In genomic region chr9:41229225-41229582, GRCm38 (mm10) we compare ENCODE assay signal across 8 mouse cellular contexts.
DNase-seq lines count a peak whose midpoint lies in the region; ATAC-seq and TF ChIP-seq lines count a peak whose summit lies in the region.

No protein-coding gene starts in this region.

- H3K36me3 ChIP-seq in heart, embryonic 12.5 days: no peaks in the 10 kb centered on the region
- H3K36me3 ChIP-seq in C2C12 (ENCODE audit: control insufficient read depth, insufficient read depth): no peaks in the 10 kb centered on the region
- H3K36me3 ChIP-seq in forebrain, embryonic 14.5 days (ENCODE audit: control insufficient read depth, insufficient read depth, low read length): no peaks in the 10 kb centered on the region
- H3K36me3 ChIP-seq in liver, embryonic 13.5 days: no peaks in the 10 kb centered on the region

- ATAC-seq in heart, embryonic 12.5 days (ENCODE audit: insufficient number of reproducible peaks, low FRiP score): no peak
- ATAC-seq in forebrain, embryonic 14.5 days: no peak
- ATAC-seq in liver, embryonic 13.5 days (ENCODE audit: low read depth): no peak

- H3K79me3 ChIP-seq in C2C12 (ENCODE audit: low read depth): no peaks in the 10 kb centered on the region

- WGBS in heart, embryonic 12.5 days: 10% methylated on average over 5 of the region's 5 CpGs
- 4% methylated on average over 5 of the region's 5 CpGs for WGBS in forebrain, embryonic 14.5 days
- 13% methylated on average over 5 of the region's 5 CpGs for WGBS in liver, embryonic 13.5 days (ENCODE audit: insufficient replicate concordance)

- H3K4me3 ChIP-seq in heart, embryonic 12.5 days: peak overlapping the region; percentile 52
- H3K4me3 ChIP-seq in C2C12 (ENCODE audit: insufficient read depth, poor library complexity, severe bottlenecking): peak overlapping the region; percentile 11
- peak overlapping the region; percentile 34 for H3K4me3 ChIP-seq in forebrain, embryonic 14.5 days (ENCODE audit: low read depth, low read length)
- peak overlapping the region; percentile 50 for H3K4me3 ChIP-seq in liver, embryonic 13.5 days (replicated peaks)

- DNase-seq in heart, adult 11 months: no peak
- no peak for DNase-seq in forebrain, embryonic 14.5 days (ENCODE audit: low spot score)
- no peak for DNase-seq in liver, embryonic 13.5 days
- DNase-seq in adrenal gland, adult 18-20 months (ENCODE audit: low spot score in 2 of 2): no peak
- DNase-seq in c-Kit-positive CD71-positive TER-119-positive erythroid progenitor cells, embryonic 14.5 days (ENCODE audit: low spot score): no peak
- DNase-seq in left cerebral cortex, adult 18-20 months (ENCODE audit: low spot score in 2 of 2): no peak

- TF ChIP-seq CTCF in C2C12 (IDR thresholded peaks at IDR 0.05; ENCODE audit: control insufficient read depth, insufficient read depth, insufficient read length): no peak

- peaks cover 6% of the 10 kb centered on the region for H3K4me1 ChIP-seq in heart, embryonic 12.5 days (replicated peaks)
- peaks cover 20% of the 10 kb centered on the region for H3K4me1 ChIP-seq in forebrain, embryonic 14.5 days (ENCODE audit: control insufficient read depth, insufficient read depth, low read length)
- 0 out of 2 replicates have a peak, but pooled peaks cover 5% of the 10 kb centered on the region for H3K4me1 ChIP-seq in liver, embryonic 13.5 days (replicated peaks)

- H3K27ac ChIP-seq in heart, embryonic 12.5 days (ENCODE audit: poor library complexity, severe bottlenecking): peak overlapping the region; percentile 88
- peak overlapping the region; percentile 87 for H3K27ac ChIP-seq in forebrain, embryonic 14.5 days (ENCODE audit: low read depth, low read length)
- H3K27ac ChIP-seq in liver, embryonic 13.5 days: no peak overlapping the region; the same call in 1 of the 2 replicates

- peak overlapping the region; percentile 75 for H3K4me2 ChIP-seq in heart, embryonic 12.5 days
- H3K4me2 ChIP-seq in forebrain, embryonic 14.5 days (ENCODE audit: low read length): peak overlapping the region; percentile 67
- peak overlapping the region; percentile 63 for H3K4me2 ChIP-seq in liver, embryonic 13.5 days

- H3K9ac ChIP-seq in heart, embryonic 12.5 days: peak overlapping the region; percentile 77
- peak overlapping the region; percentile 77 for H3K9ac ChIP-seq in forebrain, embryonic 14.5 days (ENCODE audit: low read length)
- H3K9ac ChIP-seq in liver, embryonic 13.5 days: peak overlapping the region; percentile 59; the same call in 1 of the 2 replicates

- H3ac ChIP-seq in C2C12 (ENCODE audit: control insufficient read depth, insufficient read length, low read depth): peak overlapping the region; percentile 46

- no peaks in the 10 kb centered on the region for H3K27me3 ChIP-seq in heart, embryonic 12.5 days (replicated peaks)
- H3K27me3 ChIP-seq in C2C12 (ENCODE audit: control insufficient read depth, insufficient read depth, insufficient read length): no peaks in the 10 kb centered on the region
- no peaks in the 10 kb centered on the region for H3K27me3 ChIP-seq in forebrain, embryonic 14.5 days (replicated peaks; ENCODE audit: control insufficient read depth, insufficient read depth, low read length)
- no peaks in the 10 kb centered on the region for H3K27me3 ChIP-seq in liver, embryonic 13.5 days

- H3K79me2 ChIP-seq in C2C12 (ENCODE audit: control insufficient read depth, insufficient read depth): no peaks in the 10 kb centered on the region

- H3K9me3 ChIP-seq in heart, embryonic 12.5 days (replicated peaks): no peaks in the 10 kb centered on the region
- no peaks in the 10 kb centered on the region for H3K9me3 ChIP-seq in forebrain, embryonic 14.5 days (replicated peaks; ENCODE audit: control insufficient read depth, low read length)
- H3K9me3 ChIP-seq in liver, embryonic 13.5 days (replicated peaks): no peaks in the 10 kb centered on the region

TF ChIP-seq in C2C12, 6 proteins besides CTCF, POLR2A, EP300 and RAD21:
- no peak for TF ChIP-seq MYOG (IDR thresholded peaks at IDR 0.05; ENCODE audit: control insufficient read depth, extremely low read depth, insufficient read length)
- no peak for TF ChIP-seq CEBPB (IDR thresholded peaks at IDR 0.05; ENCODE audit: low read depth)
- no peak for TF ChIP-seq FOSL1 (IDR thresholded peaks at IDR 0.05; ENCODE audit: insufficient read depth, low read length, poor library complexity, severe bottlenecking)
